Mouse (Mus musculus): ENCODE results near the gene Qrich1.
A peak's percentile ranks its signal among the peaks of the same experiment; 100 is the strongest.

Qrich1 gene

GRCm38 (mm10) chr9:108492043-108492750 lies 24.4 kb upstream of the Qrich1 start:
- DNase-seq (ENCODE audit: inconsistent age in 2 of 2, low spot score in 1 of 2): peak; percentile 93 to 95

GRCm38 (mm10) chr9:108493246-108493645 lies 23.4 kb upstream of the Qrich1 start:
- no peak for DNase-seq (ENCODE audit: inconsistent age in 2 of 2, low spot score in 1 of 2)

- DNase-seq (ENCODE audit: inconsistent age in 2 of 2, low spot score in 1 of 2): no peak
These were observed 22.3 kb upstream of the Qrich1 start for GRCm38 (mm10) chr9:108494146-108494825.

- DNase-seq (ENCODE audit: inconsistent age in 2 of 2, low spot score in 1 of 2): no peak
These were observed 21.7 kb upstream of the Qrich1 start for GRCm38 (mm10) chr9:108494905-108495304.

GRCm38 (mm10) chr9:108499231-108499630 lies 17.4 kb upstream of the Qrich1 start:
- DNase-seq (ENCODE audit: inconsistent age in 2 of 2, low spot score in 1 of 2): no peak

GRCm38 (mm10) chr9:108499943-108500342 lies 16.7 kb upstream of the Qrich1 start:
- DNase-seq (ENCODE audit: inconsistent age in 2 of 2, low spot score in 1 of 2): no peak

- peak in 1 of 2 experiments; percentile 12 for DNase-seq (ENCODE audit: inconsistent age in 2 of 2, low spot score in 1 of 2)
These were observed 9.7 kb upstream of the Qrich1 start for GRCm38 (mm10) chr9:108506901-108507300.

GRCm38 (mm10) chr9:108507619-108508434 lies 8.8 kb upstream of the Qrich1 start, which contains the start of gene Qars:
Gene Qars (plus strand): TSS chr9:108507706.
- DNase-seq (ENCODE audit: inconsistent age in 2 of 2, low spot score in 1 of 2): peak; percentile 96 to 98

- peak in 1 of 2 experiments; percentile 15 for DNase-seq (ENCODE audit: inconsistent age in 2 of 2, low spot score in 1 of 2)
These were observed 7.8 kb upstream of the Qrich1 start for GRCm38 (mm10) chr9:108508776-108509175.

GRCm38 (mm10) chr9:108517253-108517930 lies 786 bp downstream of the Qrich1 start:
- peak; percentile 88 to 94 for DNase-seq (ENCODE audit: inconsistent age in 2 of 2, low spot score in 1 of 2)

- DNase-seq (ENCODE audit: inconsistent age in 2 of 2, low spot score in 1 of 2): no peak
These were observed 1.3 kb downstream of the Qrich1 start for GRCm38 (mm10) chr9:108517931-108518332.

GRCm38 (mm10) chr9:108521604-108522003 lies 5.0 kb downstream of the Qrich1 start:
- peak in 1 of 2 experiments; percentile 42 for DNase-seq (ENCODE audit: inconsistent age in 2 of 2, low spot score in 1 of 2)

- DNase-seq (ENCODE audit: inconsistent age in 2 of 2, low spot score in 1 of 2): no peak
These were observed 6.7 kb downstream of the Qrich1 start for GRCm38 (mm10) chr9:108523341-108523740.

GRCm38 (mm10) chr9:108525400-108525799 lies 8.8 kb downstream of the Qrich1 start:
- no peak for DNase-seq (ENCODE audit: inconsistent age in 2 of 2, low spot score in 1 of 2)

- peak in 1 of 2 experiments; percentile 51 for DNase-seq (ENCODE audit: inconsistent age in 2 of 2, low spot score in 1 of 2)
These were observed 14.3 kb downstream of the Qrich1 start for GRCm38 (mm10) chr9:108530954-108531353.

GRCm38 (mm10) chr9:108531496-108531895 lies 14.9 kb downstream of the Qrich1 start:
- no peak for DNase-seq (ENCODE audit: inconsistent age in 2 of 2, low spot score in 1 of 2)

GRCm38 (mm10) chr9:108540846-108541245 lies 24.2 kb downstream of the Qrich1 start:
- DNase-seq (ENCODE audit: inconsistent age in 2 of 2, low spot score in 1 of 2): no peak

GRCm38 (mm10) chr9:108545986-108546385 lies 29.4 kb downstream of the Qrich1 start:
- no peak for DNase-seq (ENCODE audit: inconsistent age in 2 of 2, low spot score in 1 of 2)

GRCm38 (mm10) chr9:108546875-108547274 lies 30.3 kb downstream of the Qrich1 start:
- DNase-seq (ENCODE audit: inconsistent age in 2 of 2, low spot score in 1 of 2): no peak

- DNase-seq (ENCODE audit: inconsistent age in 2 of 2, low spot score in 1 of 2): no peak
These were observed 42.6 kb downstream of the Qrich1 start for GRCm38 (mm10) chr9:108559169-108559568.
